Mouse (Mus musculus) cerebellum, adult 2 months (tissue): ENCODE data around the gene Gsk3b. TPM values are rescaled to one million over a fixed set of nuclear protein-coding genes. Genes with fewer than 3 reads are reported as not detected.

Source experiments
- DNase-seq, 2 experiments: peaks; one replicate each; pipeline ENCODE4 v3.0.0; 2021
- H3K27ac ChIP-seq: fragments of 200-500 bp; 2 replicates; pipeline ENCODE4 v1.5.1; 2012; ENCODE audit warnings: low read length, control low read depth, inconsistent platforms; ENCODE audit not compliant: insufficient read depth
- H3K27me3 ChIP-seq: fragments of 200-500 bp; 2 replicates; pipeline ENCODE4 v1.6.1; 2012; ENCODE audit warnings: inconsistent platforms, mild to moderate bottlenecking, low read length, moderate library complexity; ENCODE audit not compliant: control insufficient read depth, insufficient read depth
- H3K4me1 ChIP-seq: fragments of 200-500 bp; 2 replicates; pipeline ENCODE4 v1.6.1; 2011; ENCODE audit warnings: low read length; ENCODE audit not compliant: control insufficient read depth, insufficient read depth
- H3K4me3 ChIP-seq: fragments of 200-500 bp; replicated peaks from 2 replicates; pipeline ENCODE3; 2011; ENCODE audit warnings: mild to moderate bottlenecking, low read depth, low read length, control low read depth; ENCODE audit not compliant: insufficient read depth
- CTCF ChIP-seq: fragments of 200-500 bp; IDR thresholded peaks from 2 replicates; pipeline ENCODE4 v1.5.1; 2011; ENCODE audit warnings: low read depth, mild to moderate bottlenecking, control low read depth, low read length, moderate library complexity, borderline replicate concordance; ENCODE audit not compliant: insufficient read depth
- POLR2A ChIP-seq: fragments of 200-500 bp; IDR thresholded peaks from 2 replicates; pipeline ENCODE4 v1.6.1; 2011; ENCODE audit warnings: low read length, control low read depth, borderline replicate concordance; ENCODE audit not compliant: insufficient read depth
- WGBS: fragments of 180-500 bp; shearing (Covaris S2); methylation state at CpG from one replicate; pipeline ENCODE4 v1.1.7; 2018; 5-methylcytosine and 5-hydroxymethylcytosine counted together
- polyA plus RNA-seq: library from polyadenylated mRNA; depleted of rRNA; stranded (reverse); fragments of >200 nt; gene quantifications from 2 replicates; pipeline ENCODE4 v1.2.3, GENCODE M21; 2012

Gsk3b gene
- polyA plus RNA-seq, 1 experiment: 48.7 TPM

DNA sequence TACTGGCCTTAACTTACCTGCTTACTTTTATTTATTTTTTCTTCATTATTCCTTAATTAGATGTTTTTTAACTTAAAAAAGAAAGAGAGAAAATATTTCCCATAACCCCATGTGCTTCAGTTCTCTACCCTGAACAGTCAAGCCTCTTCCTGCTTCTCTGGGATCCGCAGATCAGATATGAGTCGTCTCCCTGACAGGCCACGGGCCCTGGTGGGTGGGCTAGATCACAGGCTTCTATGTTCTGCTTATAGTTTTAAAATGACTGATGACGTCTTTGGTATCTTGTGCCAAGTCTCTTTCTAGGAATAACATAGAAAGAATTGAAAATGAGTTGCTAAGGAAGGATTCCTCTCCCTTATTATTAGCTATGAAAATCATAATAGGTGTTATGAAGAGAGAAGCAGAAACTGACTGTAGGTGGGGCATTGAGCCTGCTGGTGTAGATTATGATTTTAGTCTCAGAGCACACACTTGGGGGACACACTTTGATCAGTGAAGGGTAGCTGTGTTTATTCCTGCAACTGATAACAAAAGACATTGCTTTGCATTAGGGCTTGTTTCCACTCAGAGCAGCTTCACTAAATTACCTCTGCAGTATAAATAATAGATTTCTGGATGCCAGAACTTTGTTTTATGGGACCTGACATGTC is 148.3 kb downstream of the Gsk3b start:
- Histone ChIP-seq H3K4me3 (no peak overlapping the region), H3K27me3 (no peaks in the 10 kb centered on the region), H3K27ac (no peak overlapping the region), H3K4me1 (peaks cover 4% of the 10 kb centered on the region; the same call in 1 of the 2 replicates)
- no peak for DNase-seq
- 60% methylated on average over 4 of the region's 4 CpGs for WGBS
- TF ChIP-seq POLR2A (no peak), CTCF (no peak)

GRCm38 (mm10) chr16:38239729-38240128 is 150.9 kb downstream of the Gsk3b start:
- H3K27ac ChIP-seq: no peak overlapping the region

DNA sequence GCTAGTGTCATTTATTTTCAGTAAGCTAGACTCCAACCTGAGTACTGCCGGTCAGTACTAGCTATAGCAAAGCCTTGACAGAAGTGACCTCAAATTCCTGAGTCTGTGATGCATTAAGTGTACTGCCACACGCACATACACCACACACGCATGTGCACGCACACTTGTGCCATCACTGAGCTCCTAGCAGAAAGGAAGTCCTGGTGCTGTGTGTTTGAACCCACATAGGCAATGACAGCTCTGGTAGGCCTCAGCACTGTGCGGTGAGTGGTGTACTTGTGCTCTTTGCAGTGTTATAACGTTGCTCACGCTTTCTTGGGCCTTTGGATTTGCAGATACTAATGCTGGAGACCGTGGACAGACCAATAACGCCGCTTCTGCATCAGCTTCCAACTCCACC is 151.4 kb downstream of the Gsk3b start:
- Histone ChIP-seq H3K27ac (no peak overlapping the region), H3K27me3 (no peaks in the 10 kb centered on the region), H3K4me3 (no peak overlapping the region), H3K4me1 (peaks cover 4% of the 10 kb centered on the region; the same call in 1 of the 2 replicates)
- no peak for TF ChIP-seq POLR2A
- TF ChIP-seq CTCF: no peak
- WGBS: 88% methylated on average over 10 of the region's 10 CpGs
- no peak for DNase-seq

More at GRCm38 (mm10) chr16:38239729-38240128, 150.9 kb downstream of the Gsk3b start:
- WGBS: 62% methylated on average over 5 of the region's 5 CpGs
- peak in 1 of 2 experiments; percentile 21 for DNase-seq
- Histone ChIP-seq H3K4me3 (no peak overlapping the region), H3K4me1 (peaks cover 4% of the 10 kb centered on the region; the same call in 1 of the 2 replicates), H3K27me3 (no peaks in the 10 kb centered on the region)
- no peak for TF ChIP-seq POLR2A
- TF ChIP-seq CTCF: peak; percentile 42; the same call in 1 of the 2 replicates

- no peaks in the 10 kb centered on the region for H3K27me3 ChIP-seq
- TF ChIP-seq POLR2A (no peak), CTCF (no peak)
- peaks cover 4% of the 10 kb centered on the region; the same call in 1 of the 2 replicates for H3K4me1 ChIP-seq
- 89% methylated on average over 6 of the region's 6 CpGs for WGBS
- no peak overlapping the region for H3K4me3 ChIP-seq
- H3K27ac ChIP-seq: no peak overlapping the region
- DNase-seq: no peak
Observed at GRCm38 (mm10) chr16:38244111-38244510, 155.3 kb downstream of the Gsk3b start.

GRCm38 (mm10) chr16:38245379-38245778 is 156.6 kb downstream of the Gsk3b start:
- TF ChIP-seq CTCF: no peak
- TF ChIP-seq POLR2A: no peak
- Histone ChIP-seq H3K4me3 (no peak overlapping the region), H3K4me1 (no peaks in the 10 kb centered on the region), H3K27ac (no peak overlapping the region), H3K27me3 (no peaks in the 10 kb centered on the region)
- 73% methylated on average over 2 of the region's 2 CpGs for WGBS
- DNase-seq: no peak

DNA sequence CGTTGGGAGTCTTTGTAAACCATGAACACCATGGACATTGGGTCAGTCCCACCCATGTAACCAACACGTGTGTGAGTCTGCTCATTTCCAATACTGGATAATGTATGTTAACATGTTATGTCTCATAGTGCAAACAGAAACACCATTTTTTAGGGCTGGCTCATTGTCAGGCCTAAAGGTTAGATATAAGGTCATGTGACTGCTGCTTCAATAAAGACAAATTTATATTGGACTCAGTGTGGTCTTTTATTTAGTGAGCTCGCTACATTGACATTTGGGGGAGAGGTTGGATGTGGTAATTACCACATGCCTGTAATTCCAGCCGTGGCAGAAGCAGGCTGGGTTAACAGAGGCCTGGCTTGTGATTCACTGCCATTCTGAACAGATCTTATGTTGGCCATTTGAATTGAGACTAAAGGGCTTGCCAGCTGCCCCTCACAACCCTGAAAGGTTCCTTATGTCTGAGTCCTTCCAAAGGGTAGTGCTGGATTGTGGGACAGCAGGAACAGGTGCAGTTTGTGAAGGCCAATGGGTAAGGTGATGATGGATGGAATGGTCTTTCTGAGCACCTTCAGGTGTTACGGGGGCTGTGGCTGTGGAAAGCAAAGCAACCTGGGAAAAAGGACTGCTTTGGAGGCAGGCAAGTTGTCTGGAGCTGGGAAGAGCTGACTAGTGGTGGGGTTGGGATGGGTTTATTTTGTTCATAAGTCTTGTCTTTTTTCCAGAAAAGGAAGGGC is 157.2 kb downstream of the Gsk3b start:
- Histone ChIP-seq H3K27me3 (no peaks in the 10 kb centered on the region), H3K4me1 (no peaks in the 10 kb centered on the region), H3K4me3 (no peak overlapping the region), H3K27ac (no peak overlapping the region)
- no peak for DNase-seq
- 83% methylated on average over 5 of the region's 5 CpGs for WGBS
- TF ChIP-seq POLR2A (no peak), CTCF (no peak)

- Histone ChIP-seq H3K27me3 (no peaks in the 10 kb centered on the region), H3K4me1 (no peaks in the 10 kb centered on the region), H3K27ac (no peak overlapping the region), H3K4me3 (no peak overlapping the region)
- WGBS: 59% methylated on average over 13 of the region's 13 CpGs
- no peak for DNase-seq
- no peak for TF ChIP-seq POLR2A
- no peak for TF ChIP-seq CTCF
Observed at GRCm38 (mm10) chr16:38248331-38248961, 159.6 kb downstream of the Gsk3b start.
